Mouse (Mus musculus) layer of hippocampus, adult 2 months (tissue): ENCODE results near the gene Pid1. TPM values are rescaled to one million over a fixed set of nuclear protein-coding genes. Genes with fewer than 3 reads are reported as not detected.

Experiments
- DNase-seq, 2 experiments: peaks; one replicate each; pipeline ENCODE4 v3.0.0; 2022; ENCODE audit warnings: low spot score in 2 of 2
- H3K27ac ChIP-seq: fragments of 200-600 bp; 2 replicates; pipeline ENCODE4 v1.8.1; 2022
- H3K4me3 ChIP-seq: fragments of 200-600 bp; 2 replicates; pipeline ENCODE4 v1.8.1; 2022; ENCODE audit warnings: mild to moderate bottlenecking
- CTCF ChIP-seq: fragments of 200-600 bp; conservative IDR thresholded peaks from 2 replicates; pipeline ENCODE4 v1.8.1; 2022; ENCODE audit warnings: antibody characterized with exemption, mild to moderate bottlenecking, moderate library complexity
- long read RNA-seq, 2 experiments: library from polyadenylated mRNA; stranded (forward); transcript quantifications; one replicate each; pipeline ENCODE4 v2.0.0; 2021; ENCODE audit warnings: borderline mapping rate in 2 of 2
- total RNA-seq, 2 experiments: library from RNA; stranded (reverse); gene quantifications; 2 replicates each; pipeline ENCODE4 v1.2.3; 2021

Gene Pid1
- total RNA-seq: 10 to 100 TPM; 36.8 to 39.4 TPM
- long read RNA-seq, experiment 1, transcript Pid1-201 (3 exons, 2,664 nt): major isoform, 24 of 31 reads
- long read RNA-seq, experiment 1, partial matches to known transcripts: 0 of 31 reads
- long read RNA-seq, experiment 1, other reads (novel, unspliced or antisense): 3 of 31 reads
- long read RNA-seq, experiment 2, transcript Pid1-201 (3 exons, 2,664 nt): major isoform, 52 of 60 reads
- long read RNA-seq, experiment 2, partial matches to known transcripts: 0 of 60 reads
- long read RNA-seq, experiment 2, other reads (novel, unspliced or antisense): 6 of 60 reads

DNA sequence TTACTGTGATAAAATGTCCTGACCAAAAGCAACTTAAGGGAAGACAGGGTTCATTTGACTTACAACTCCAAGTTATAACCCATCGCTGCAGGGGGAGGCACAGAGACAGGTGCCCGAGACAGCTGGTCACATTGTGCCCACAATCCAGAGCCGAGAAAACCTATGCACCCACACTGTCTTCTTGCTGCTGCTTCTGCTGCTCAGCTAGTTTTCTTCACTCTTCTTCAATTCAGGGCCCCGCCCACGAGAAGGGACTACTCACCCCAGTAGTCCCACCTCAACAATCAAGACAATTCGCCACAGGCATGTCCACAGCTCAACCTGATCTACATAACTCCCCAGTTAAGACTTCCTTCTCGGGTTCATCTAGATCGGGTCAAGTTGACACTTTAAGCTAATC lies at the start of gene Pid1:
TSS of gene Pid1 (minus strand) at position 214 of the 400 bp plus-strand sequence.
- DNase-seq: no peak
- TF ChIP-seq CTCF: no peak
- H3K4me3 ChIP-seq: no peak within 1 kb of the TSS
- H3K27ac ChIP-seq: no peak within 1 kb of the TSS

DNA sequence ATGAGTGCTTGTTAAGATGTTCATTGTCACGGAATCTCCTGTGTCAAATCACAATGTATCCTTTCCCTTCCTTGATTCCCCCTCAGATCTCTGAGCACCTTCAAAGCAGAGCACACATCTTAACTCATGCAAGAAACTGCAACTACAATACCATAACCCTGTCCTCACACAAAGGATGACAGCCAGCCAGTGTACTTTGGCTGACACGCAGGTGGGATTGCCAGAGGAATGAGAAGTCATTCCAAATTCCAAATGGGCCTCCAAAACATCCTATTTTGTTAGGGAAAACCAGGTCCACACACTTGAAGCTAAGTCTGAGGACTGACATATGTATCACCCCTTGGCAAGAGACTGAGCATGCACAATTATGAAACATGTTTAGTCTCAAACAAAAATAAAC lies 45.5 kb upstream of the Pid1 start:
- no peak for DNase-seq
- H3K4me3 ChIP-seq: no peak overlapping the region
- no peak for TF ChIP-seq CTCF
- H3K27ac ChIP-seq: no peak overlapping the region

DNA sequence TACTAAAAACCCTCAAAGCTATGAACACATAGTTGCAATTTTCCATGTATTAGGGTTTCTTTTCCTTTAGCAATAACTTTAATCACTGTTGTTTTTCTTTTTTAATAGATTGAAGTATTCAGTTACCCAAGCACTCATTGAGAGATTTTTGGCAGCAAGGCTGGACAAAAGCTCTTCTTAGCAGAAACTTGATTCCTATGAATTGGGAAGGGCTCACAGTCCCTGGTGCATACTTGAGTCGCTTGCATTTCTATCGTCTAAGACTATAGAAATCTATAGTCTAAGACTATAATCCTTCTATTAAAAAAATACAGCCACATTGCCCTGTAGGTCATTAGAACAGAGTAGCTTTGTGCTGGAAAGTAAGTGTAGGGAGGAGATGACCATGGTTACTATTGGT lies 44.9 kb upstream of the Pid1 start:
- no peak for TF ChIP-seq CTCF
- H3K4me3 ChIP-seq: no peak overlapping the region
- DNase-seq: no peak
- no peak overlapping the region for H3K27ac ChIP-seq

DNA sequence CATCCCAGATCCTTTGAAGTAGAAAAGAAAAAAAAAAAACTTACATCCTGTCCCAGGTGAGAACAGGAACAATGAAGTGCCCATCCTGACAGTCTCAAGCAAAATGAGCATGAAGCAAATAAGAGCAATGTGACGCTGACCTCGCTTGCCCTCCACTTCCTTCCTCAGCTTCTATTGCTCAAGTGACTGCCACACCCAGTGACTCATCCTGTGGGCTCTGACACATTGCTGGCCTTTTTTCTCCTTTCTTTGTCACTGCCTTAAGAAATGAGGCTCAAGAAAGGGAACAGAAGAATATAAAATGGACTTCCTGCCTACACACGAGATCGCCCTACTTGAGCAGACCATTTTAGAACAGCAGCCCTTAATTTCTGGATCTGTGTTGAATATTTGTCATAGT lies 42.9 kb upstream of the Pid1 start:
- DNase-seq: no peak
- no peak overlapping the region for H3K4me3 ChIP-seq
- no peak for TF ChIP-seq CTCF
- H3K27ac ChIP-seq: no peak overlapping the region

DNA sequence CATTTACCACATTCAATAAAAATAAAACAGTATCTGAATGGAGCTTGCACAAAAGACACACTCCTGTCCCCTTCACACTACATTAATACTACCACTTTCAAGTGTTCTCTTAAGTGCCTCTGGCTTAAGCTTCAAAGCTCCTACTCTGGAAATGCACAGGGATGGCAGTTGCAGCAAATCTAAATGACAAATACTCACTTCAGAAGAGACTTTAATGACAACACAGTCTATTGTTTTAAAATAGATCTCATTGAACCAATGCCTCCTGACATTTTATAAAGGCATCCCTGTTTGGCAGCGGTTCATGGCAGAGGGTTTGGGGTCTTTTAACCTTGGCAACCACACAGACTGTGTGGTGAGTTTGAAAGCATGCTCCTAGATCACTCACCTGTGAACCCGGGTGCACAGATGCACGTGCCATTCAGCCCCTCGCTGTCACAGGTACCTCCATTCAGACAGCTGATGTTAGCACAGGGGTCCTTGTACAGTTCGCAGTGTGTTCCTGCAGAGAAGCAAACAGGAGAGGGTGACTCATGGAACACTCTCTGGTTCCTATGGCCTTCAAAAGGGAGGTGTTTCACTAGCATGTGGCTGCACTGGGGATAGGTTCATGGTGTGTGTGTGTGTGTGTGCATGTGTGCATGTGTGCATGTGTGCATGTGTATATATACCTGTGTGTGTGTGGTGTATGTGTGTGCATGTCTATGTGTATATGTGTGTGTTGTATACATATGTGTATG lies 41.7 kb upstream of the Pid1 start:
- no peak for DNase-seq
- no peak overlapping the region for H3K27ac ChIP-seq
- TF ChIP-seq CTCF: no peak
- H3K4me3 ChIP-seq: no peak overlapping the region

DNA sequence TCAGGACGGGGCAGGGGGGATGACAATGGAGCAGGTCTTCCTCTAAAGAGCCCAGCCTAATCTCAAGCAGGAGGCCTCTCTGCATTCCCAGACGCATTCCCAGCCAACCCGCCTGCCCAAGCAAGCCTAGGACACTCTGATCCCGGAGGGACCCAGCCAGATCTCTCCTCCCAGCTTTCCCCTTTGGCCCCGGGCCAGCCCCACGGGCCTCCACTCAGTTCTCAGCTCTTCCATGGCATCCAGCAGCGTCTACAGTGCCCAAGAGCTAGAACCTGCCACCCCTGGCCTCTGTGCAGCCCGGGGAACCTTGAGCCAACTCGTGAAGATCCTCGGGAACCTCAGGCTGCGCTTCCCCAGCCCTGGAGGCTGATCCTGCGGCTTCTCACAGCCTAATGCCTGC lies 40.9 kb upstream of the Pid1 start:
- H3K27ac ChIP-seq: no peak overlapping the region
- DNase-seq: no peak
- H3K4me3 ChIP-seq: no peak overlapping the region
- TF ChIP-seq CTCF: no peak

DNA sequence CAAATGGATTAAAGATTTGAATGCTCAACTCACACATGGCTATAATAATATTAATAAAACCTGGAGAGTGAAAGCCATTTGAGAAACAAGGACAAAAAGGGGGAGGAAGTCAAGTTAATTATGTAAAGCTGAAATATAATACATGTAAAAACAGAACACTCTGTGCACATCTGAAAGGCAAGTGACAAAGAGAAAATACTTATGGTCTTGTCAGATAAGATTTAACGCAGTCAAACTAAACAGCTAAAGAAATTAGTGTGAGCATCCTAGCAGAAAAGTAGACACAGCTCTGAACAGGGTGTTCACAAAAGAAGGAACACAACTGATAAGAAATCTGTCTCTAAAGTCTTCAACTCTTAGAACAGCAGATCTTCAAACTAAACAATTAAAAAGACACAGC lies 38.2 kb upstream of the Pid1 start:
- Histone ChIP-seq H3K27ac (peak overlapping the region; percentile 53; the same call in 1 of the 2 replicates), H3K4me3 (no peak overlapping the region)
- DNase-seq: no peak
- TF ChIP-seq CTCF: no peak

DNA sequence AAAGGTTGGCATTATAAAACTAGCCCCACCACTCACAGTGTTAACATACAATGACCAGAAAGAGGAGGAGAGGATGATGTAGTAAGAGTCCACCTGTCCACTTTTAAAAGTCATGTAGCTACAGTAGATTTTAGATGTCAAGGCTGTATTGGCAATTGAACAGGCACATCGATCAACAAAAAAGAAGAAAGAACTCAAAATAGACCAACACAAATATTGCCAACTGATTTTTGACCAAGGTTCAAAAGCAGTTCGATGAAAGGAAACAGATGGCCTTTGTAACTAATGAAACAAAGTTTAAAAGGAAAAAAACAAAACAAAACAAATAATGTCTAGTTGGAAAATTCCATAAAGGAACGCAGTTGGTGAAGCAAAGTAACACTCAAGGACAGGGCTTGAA lies 35.7 kb upstream of the Pid1 start:
- DNase-seq: no peak
- Histone ChIP-seq H3K27ac (no peak overlapping the region), H3K4me3 (no peak overlapping the region)
- no peak for TF ChIP-seq CTCF

DNA sequence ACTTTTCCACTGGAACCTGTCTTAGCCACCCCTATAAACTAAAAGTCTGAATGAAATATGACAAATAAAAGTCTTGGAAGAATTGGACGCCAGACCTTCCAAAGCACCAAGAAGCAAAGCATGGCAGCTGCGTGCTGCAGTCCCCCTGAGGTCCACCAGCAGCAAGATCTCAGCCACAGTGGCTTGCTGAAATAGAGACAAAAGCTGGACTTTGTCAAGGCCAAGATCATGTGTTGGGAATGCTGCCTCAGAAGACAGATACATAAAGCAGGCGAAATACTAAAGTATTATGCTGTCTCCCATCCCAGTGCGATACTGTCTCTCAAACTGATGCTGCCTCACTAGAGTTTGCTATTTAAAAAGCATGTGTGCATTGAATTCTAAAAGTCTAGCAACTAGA lies 35.1 kb upstream of the Pid1 start:
- TF ChIP-seq CTCF: no peak
- Histone ChIP-seq H3K27ac (no peak overlapping the region), H3K4me3 (no peak overlapping the region)
- no peak for DNase-seq

DNA sequence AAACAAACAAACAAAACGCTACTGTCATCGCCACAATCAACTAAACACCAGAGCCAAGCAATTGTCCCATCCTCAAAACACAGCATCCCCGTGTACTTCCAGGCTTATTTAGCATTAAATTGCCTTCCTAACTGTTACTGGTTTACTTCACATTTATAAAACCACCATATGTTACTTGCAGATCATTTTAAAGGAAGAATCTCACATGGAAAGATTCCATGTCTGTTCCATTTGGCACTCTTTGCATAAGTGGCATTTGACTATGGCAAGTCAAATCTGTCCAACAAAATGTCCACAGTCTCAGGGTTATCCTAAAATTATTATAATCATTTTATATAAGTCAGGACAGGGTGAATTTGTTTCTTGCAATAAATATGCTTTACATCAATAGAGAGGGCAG lies 32.8 kb upstream of the Pid1 start:
- H3K4me3 ChIP-seq: no peak overlapping the region
- no peak for DNase-seq
- H3K27ac ChIP-seq: peak overlapping the region; percentile 36; the same call in 1 of the 2 replicates
- TF ChIP-seq CTCF: no peak

DNA sequence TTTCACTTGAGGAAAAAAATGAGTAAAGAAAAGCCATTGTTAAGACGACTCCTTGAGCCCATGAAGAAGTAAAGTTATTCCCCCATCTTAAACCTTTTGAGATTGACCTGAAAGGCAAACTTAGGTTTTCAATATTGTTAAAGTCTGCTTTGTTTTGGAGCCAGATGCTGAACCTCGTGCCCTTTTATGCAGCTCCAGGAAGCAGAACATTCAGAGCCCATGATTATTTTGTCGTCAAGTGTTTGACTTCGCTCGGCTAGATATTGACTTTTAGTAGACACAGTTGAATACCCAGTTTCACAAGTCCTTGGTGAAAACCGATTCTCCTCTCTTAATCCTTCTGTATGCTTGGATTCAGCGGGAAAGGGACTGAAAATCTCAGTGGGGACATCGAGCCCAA lies 31.9 kb upstream of the Pid1 start:
- no peak for DNase-seq
- Histone ChIP-seq H3K27ac (no peak overlapping the region), H3K4me3 (no peak overlapping the region)
- no peak for TF ChIP-seq CTCF

DNA sequence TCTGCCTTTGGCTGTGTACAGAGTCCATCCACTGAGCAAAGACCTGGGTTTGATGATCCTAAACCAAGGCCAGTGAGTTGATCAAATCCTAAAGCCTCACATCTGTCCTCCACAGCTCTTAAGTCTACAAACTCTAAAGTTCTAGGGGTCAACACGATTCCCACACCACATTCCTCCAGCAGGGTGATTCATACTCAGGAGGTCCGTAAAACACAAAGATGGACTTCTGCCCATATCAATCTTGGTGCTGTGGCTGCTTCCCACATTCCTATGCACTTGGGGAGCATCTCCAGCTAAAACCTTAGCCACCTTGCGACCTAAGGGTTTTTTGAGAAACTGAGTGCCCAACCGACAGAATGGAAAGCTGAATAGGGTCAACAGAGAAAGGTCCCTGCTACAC lies 27.0 kb upstream of the Pid1 start:
- no peak for TF ChIP-seq CTCF
- H3K27ac ChIP-seq: no peak overlapping the region
- DNase-seq: no peak
- no peak overlapping the region for H3K4me3 ChIP-seq

DNA sequence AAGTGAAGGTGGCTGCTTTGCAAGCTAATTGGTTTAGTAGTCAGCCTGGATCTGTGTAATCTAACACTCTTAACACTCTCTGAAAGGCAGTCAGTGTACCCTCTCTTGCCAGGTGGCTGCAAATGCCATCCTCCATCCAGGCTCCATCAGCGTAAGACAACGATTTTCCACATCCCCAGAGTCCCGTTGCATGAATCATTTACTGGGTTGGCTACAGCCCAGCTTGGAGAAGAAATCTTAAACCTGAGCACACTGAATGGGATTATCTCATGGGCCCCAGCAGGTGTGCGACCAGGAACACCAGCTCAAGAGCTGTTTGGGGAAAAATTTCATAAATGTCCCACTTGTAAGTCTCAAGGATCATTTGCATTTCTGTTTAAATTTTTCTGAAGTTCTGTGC lies 23.6 kb upstream of the Pid1 start:
- no peak overlapping the region for H3K27ac ChIP-seq
- H3K4me3 ChIP-seq: no peak overlapping the region
- TF ChIP-seq CTCF: no peak
- DNase-seq: peak in 1 of 2 experiments; percentile 12
